Comparison of ENCODE assay signal across 8 mouse cellular contexts in the genomic region with DNA sequence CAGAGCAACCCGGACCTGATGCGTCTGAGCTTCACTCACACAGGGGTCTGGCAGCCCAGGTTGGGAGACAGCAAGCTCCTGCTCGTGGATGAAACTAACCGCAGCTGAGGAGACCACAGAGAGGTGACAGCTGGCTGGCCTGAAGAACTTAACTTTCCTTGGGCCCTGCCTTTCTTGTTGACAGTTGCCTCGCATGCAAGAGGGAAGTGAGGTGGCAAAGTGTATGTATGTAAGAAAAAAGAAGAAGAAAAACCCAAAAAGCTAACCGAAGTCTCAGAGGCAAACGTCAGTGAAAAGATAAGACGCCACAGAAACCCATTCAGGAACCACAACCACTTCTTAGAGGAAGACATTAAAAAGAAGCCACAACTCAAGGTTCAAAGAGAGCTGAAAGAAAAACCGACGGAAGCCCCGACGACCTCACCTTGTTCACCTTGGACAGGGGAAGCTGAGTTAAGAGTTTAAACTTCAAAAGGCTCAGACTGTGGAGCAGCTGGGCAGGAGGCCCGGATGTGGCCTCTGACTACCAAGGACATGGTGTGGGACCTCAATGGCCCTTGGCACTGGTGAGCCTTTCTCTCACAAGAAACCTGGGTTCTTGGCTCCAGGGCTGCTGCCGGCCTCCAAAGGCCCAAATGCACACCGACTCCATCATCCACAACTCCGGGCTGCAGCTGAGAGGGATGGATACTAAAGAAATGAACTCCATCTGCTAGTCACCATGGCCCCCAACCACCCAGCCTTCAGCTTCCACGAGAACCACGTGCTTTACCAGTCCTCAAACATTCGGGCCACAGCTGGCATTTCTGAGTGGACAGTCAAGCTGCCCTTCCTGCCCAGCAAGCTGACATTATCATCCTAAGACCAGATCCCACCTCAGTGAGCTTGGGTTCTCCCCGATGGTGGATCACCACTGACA. TPM values are rescaled to one million over a fixed set of nuclear protein-coding genes. Genes with fewer than 3 reads are reported as not detected.
DNase-seq lines count a peak whose midpoint lies in the region; ATAC-seq lines count a peak whose summit lies in the region.

No protein-coding gene starts in this region.

- peak overlapping the region; percentile 94 for H3K4me2 ChIP-seq in heart, embryonic 16.5 days (ENCODE audit: low read depth, low read length)
- peak overlapping the region; percentile 92 for H3K4me2 ChIP-seq in limb, embryonic 15.5 days
- H3K4me2 ChIP-seq in stomach, embryonic 16.5 days (ENCODE audit: low read depth, low read length) = peak overlapping the region; percentile 97

- WGBS in heart, embryonic 16.5 days = 54% methylated on average over 20 of the region's 20 CpGs
- 63% methylated on average over 20 of the region's 20 CpGs for WGBS in limb, embryonic 15.5 days
- 51% methylated on average over 20 of the region's 20 CpGs for WGBS in stomach, embryonic 16.5 days

- H3K27ac ChIP-seq in heart, embryonic 16.5 days (ENCODE audit: low read length) = no peak overlapping the region
- no peak overlapping the region for H3K27ac ChIP-seq in limb, embryonic 15.5 days
- no peak overlapping the region for H3K27ac ChIP-seq in stomach, embryonic 16.5 days (ENCODE audit: low read length)

- DNase-seq in heart, adult 11 months = peak; percentile 92
- DNase-seq in heart, adult 8-10 months (ENCODE audit: low spot score) = no peak
- peak; percentile 6 for DNase-seq in MEL-GATA-1-ER (ENCODE audit: extremely low read depth, low read depth)
- no peak for DNase-seq in spleen, postnatal 10 days (ENCODE audit: low spot score in 2 of 2)
- DNase-seq in retina, embryonic 14.5 days (ENCODE audit: low spot score) = no peak

- H3K9me3 ChIP-seq in heart, embryonic 16.5 days (replicated peaks; ENCODE audit: control insufficient read depth, low read length) = no peaks in the 10 kb centered on the region
- H3K9me3 ChIP-seq in limb, embryonic 15.5 days = no peaks in the 10 kb centered on the region
- H3K9me3 ChIP-seq in stomach, embryonic 16.5 days (replicated peaks; ENCODE audit: control insufficient read depth, low read length) = no peaks in the 10 kb centered on the region

- no peaks in the 10 kb centered on the region for H3K27me3 ChIP-seq in heart, embryonic 16.5 days (ENCODE audit: control insufficient read depth, insufficient read depth, low read length)
- no peaks in the 10 kb centered on the region for H3K27me3 ChIP-seq in limb, embryonic 15.5 days
- no peaks in the 10 kb centered on the region for H3K27me3 ChIP-seq in stomach, embryonic 16.5 days (ENCODE audit: control insufficient read depth, insufficient read depth, low read length)

- H3K4me3 ChIP-seq in heart, embryonic 16.5 days (ENCODE audit: low read length) = peak overlapping the region; percentile 83
- peak overlapping the region; percentile 78 for H3K4me3 ChIP-seq in limb, embryonic 15.5 days
- peak overlapping the region; percentile 74 for H3K4me3 ChIP-seq in stomach, embryonic 16.5 days (replicated peaks; ENCODE audit: low read length)

- peak overlapping the region; percentile 83 for H3K9ac ChIP-seq in heart, embryonic 16.5 days (ENCODE audit: low read length)
- H3K9ac ChIP-seq in limb, embryonic 15.5 days = peak overlapping the region; percentile 48; the same call in 1 of the 2 replicates
- H3K9ac ChIP-seq in stomach, embryonic 16.5 days (ENCODE audit: low read length) = peak overlapping the region; percentile 80

- H3K36me3 ChIP-seq in heart, embryonic 16.5 days (ENCODE audit: control insufficient read depth, insufficient read depth) = no peaks in the 10 kb centered on the region; the same call in 1 of the 2 replicates
- no peaks in the 10 kb centered on the region for H3K36me3 ChIP-seq in limb, embryonic 15.5 days
- H3K36me3 ChIP-seq in stomach, embryonic 16.5 days (ENCODE audit: control insufficient read depth, insufficient read depth, low read length) = no peaks in the 10 kb centered on the region

- H3K4me1 ChIP-seq in heart, embryonic 16.5 days (ENCODE audit: control insufficient read depth, insufficient read depth, low read length) = peaks cover 43% of the 10 kb centered on the region
- H3K4me1 ChIP-seq in limb, embryonic 15.5 days = peaks cover 53% of the 10 kb centered on the region
- H3K4me1 ChIP-seq in stomach, embryonic 16.5 days (ENCODE audit: control insufficient read depth, insufficient read depth, low read length) = peaks cover 47% of the 10 kb centered on the region

- no peak for ATAC-seq in heart, embryonic 16.5 days (replicated peaks; ENCODE audit: extremely low read depth, insufficient read depth, low FRiP score)
- no peak for ATAC-seq in limb, embryonic 15.5 days (ENCODE audit: insufficient number of reproducible peaks, low FRiP score, low TSS enrichment, low read depth)
- ATAC-seq in stomach, embryonic 16.5 days (ENCODE audit: insufficient read depth, low FRiP score) = no peak

RNA-seq across cellular contexts. Expression of a gene that starts 2.1 kb away (rescaled TPM):
- 10 to 100 TPM; 23.7 to 30.9 (median 26.2) TPM for total RNA-seq in heart, adult 8-10 months (2022)
- polyA plus RNA-seq in heart, embryonic 16.5 days (2015; fragmentation: Nextera tagmentation; extraction: Ambion mirVana) = 7.9 and 8.5 TPM in 2 replicates
- 11.2 and 13.8 TPM in 2 replicates for polyA plus RNA-seq in limb, embryonic 15.5 days (2015; fragmentation: Nextera tagmentation; extraction: Ambion mirVana)
- 13.2 and 13.3 TPM in 2 replicates for polyA plus RNA-seq in stomach, embryonic 16.5 days (2015; fragmentation: Nextera tagmentation; extraction: Ambion mirVana)

Comparison
In these comparisons a context has a peak if more than half of its experiments do, and no peak if none do; other contexts are left out.
1. DNase-seq: peak in heart, adult 11 months (single experiment) and MEL-GATA-1-ER (single experiment); none in heart, adult 8-10 months (single experiment), spleen, postnatal 10 days (0 of 2) and retina, embryonic 14.5 days (single experiment).
2. Peak in every context shown above with its lines, with median percentiles within 50 percentile points of each other: H3K4me2 ChIP-seq, H3K4me3 ChIP-seq and H3K9ac ChIP-seq.